Mouse (Mus musculus) macrophage (primary cell): ENCODE results near the gene Cfdp1. TPM values are rescaled to one million over a fixed set of nuclear protein-coding genes. Genes with fewer than 3 reads are reported as not detected.

ENCODE experiments used
- H3K27ac ChIP-seq: fragments of 350-480 bp; formaldehyde crosslinking; 2 replicates; pipeline ENCODE4 v1.9.0; 2021
- H3K36me3 ChIP-seq: fragments of 350-480 bp; formaldehyde crosslinking; 2 replicates; pipeline ENCODE4 v1.9.0; 2021; ENCODE audit errors: inconsistent target
- H3K4me3 ChIP-seq: fragments of 350-480 bp; formaldehyde crosslinking; 2 replicates; pipeline ENCODE4 v1.9.0; 2021; ENCODE audit errors: inconsistent target
- H3K79me2 ChIP-seq: fragments of 350-480 bp; formaldehyde crosslinking; 2 replicates; pipeline ENCODE4 v1.9.0; 2021; ENCODE audit errors: inconsistent target
- WGBS: methylation state at CpG from one replicate; pipeline ENCODE4 v1.1.7; 2026; ENCODE audit warnings: inconsistent platforms; ENCODE audit not compliant: missing documents; 5-methylcytosine and 5-hydroxymethylcytosine counted together
- polyA plus RNA-seq: library from polyadenylated mRNA; stranded (reverse); fragments of 250-400 nt; gene quantifications from 3 replicates; pipeline ENCODE4 v1.2.4, GENCODE M21; 2018; ENCODE audit warnings: inconsistent platforms

Cfdp1 gene
- polyA plus RNA-seq, 1 experiment from 2014 or later = 192 TPM

GRCm38 (mm10) chr8:111828595-111828994, 25.5 kb downstream of the Cfdp1 start:
- 100% methylated on average over 6 of the region's 6 CpGs for WGBS
- Histone ChIP-seq H3K27ac (no peak overlapping the region), H3K79me2 (no peaks in the 10 kb centered on the region), H3K36me3 (peaks cover 55% of the 10 kb centered on the region; the same call in 1 of the 2 replicates), H3K4me3 (no peak overlapping the region)

GRCm38 (mm10) chr8:111825219-111825618, 28.9 kb downstream of the Cfdp1 start:
- peaks cover 32% of the 10 kb centered on the region; the same call in 1 of the 2 replicates for H3K36me3 ChIP-seq
- 91% methylated on average over 6 of the region's 6 CpGs for WGBS

GRCm38 (mm10) chr8:111824334-111824733, 29.8 kb downstream of the Cfdp1 start:
- Histone ChIP-seq H3K79me2 (no peaks in the 10 kb centered on the region), H3K27ac (no peak overlapping the region), H3K36me3 (peaks cover 23% of the 10 kb centered on the region; the same call in 1 of the 2 replicates), H3K4me3 (no peak overlapping the region)
- 98% methylated on average over 5 of the region's 5 CpGs for WGBS

More at GRCm38 (mm10) chr8:111825219-111825618, 28.9 kb downstream of the Cfdp1 start:
- Histone ChIP-seq H3K27ac (no peak overlapping the region), H3K4me3 (no peak overlapping the region), H3K79me2 (no peaks in the 10 kb centered on the region)

GRCm38 (mm10) chr8:111821199-111821598, 32.9 kb downstream of the Cfdp1 start:
- H3K4me3 ChIP-seq = no peak overlapping the region
- no peaks in the 10 kb centered on the region for H3K36me3 ChIP-seq
- 1% methylated on average over 7 of the region's 10 CpGs for WGBS

GRCm38 (mm10) chr8:111820691-111821090, 33.4 kb downstream of the Cfdp1 start:
- H3K4me3 ChIP-seq = no peak overlapping the region
- H3K27ac ChIP-seq = no peak overlapping the region
- 72% methylated on average over 4 of the region's 4 CpGs for WGBS
- no peaks in the 10 kb centered on the region for H3K36me3 ChIP-seq
- H3K79me2 ChIP-seq = no peaks in the 10 kb centered on the region

More at GRCm38 (mm10) chr8:111821199-111821598, 32.9 kb downstream of the Cfdp1 start:
- Histone ChIP-seq H3K79me2 (no peaks in the 10 kb centered on the region), H3K27ac (no peak overlapping the region)

GRCm38 (mm10) chr8:111820018-111820417, 34.1 kb downstream of the Cfdp1 start:
- no peaks in the 10 kb centered on the region for H3K79me2 ChIP-seq
- H3K27ac ChIP-seq = no peak overlapping the region
- 93% methylated on average over 12 of the region's 12 CpGs for WGBS
- no peaks in the 10 kb centered on the region for H3K36me3 ChIP-seq
- H3K4me3 ChIP-seq = no peak overlapping the region

GRCm38 (mm10) chr8:111818556-111818955, 35.5 kb downstream of the Cfdp1 start:
- 98% methylated on average over 3 of the region's 3 CpGs for WGBS
- H3K27ac ChIP-seq = no peak overlapping the region

GRCm38 (mm10) chr8:111815078-111815477, 39.0 kb downstream of the Cfdp1 start:
- no peaks in the 10 kb centered on the region for H3K36me3 ChIP-seq
- WGBS = 91% methylated on average over 4 of the region's 4 CpGs
- H3K27ac ChIP-seq = no peak overlapping the region
- no peaks in the 10 kb centered on the region for H3K79me2 ChIP-seq
- H3K4me3 ChIP-seq = no peak overlapping the region

More at GRCm38 (mm10) chr8:111818556-111818955, 35.5 kb downstream of the Cfdp1 start:
- H3K4me3 ChIP-seq = no peak overlapping the region
- H3K36me3 ChIP-seq = no peaks in the 10 kb centered on the region
- no peaks in the 10 kb centered on the region for H3K79me2 ChIP-seq

- Histone ChIP-seq H3K36me3 (no peaks in the 10 kb centered on the region), H3K27ac (no peak overlapping the region), H3K79me2 (no peaks in the 10 kb centered on the region), H3K4me3 (no peak overlapping the region)
- 96% methylated on average over 9 of the region's 9 CpGs for whole genome bisulfite sequencing
Measured at GRCm38 (mm10) chr8:111813818-111814217, 40.3 kb downstream of the Cfdp1 start.

GRCm38 (mm10) chr8:111812835-111813234, 41.3 kb downstream of the Cfdp1 start:
- H3K27ac ChIP-seq = no peak overlapping the region

GRCm38 (mm10) chr8:111810656-111811336, 43.3 kb downstream of the Cfdp1 start:
- H3K4me3 ChIP-seq = no peak overlapping the region
- no peaks in the 10 kb centered on the region for H3K79me2 ChIP-seq
- no peak overlapping the region for H3K27ac ChIP-seq
- 100% methylated on average over 2 of the region's 2 CpGs for WGBS
- H3K36me3 ChIP-seq = no peaks in the 10 kb centered on the region

More at GRCm38 (mm10) chr8:111812835-111813234, 41.3 kb downstream of the Cfdp1 start:
- no peak overlapping the region for H3K4me3 ChIP-seq
- H3K79me2 ChIP-seq = no peaks in the 10 kb centered on the region
- no peaks in the 10 kb centered on the region for H3K36me3 ChIP-seq
- 100% methylated on average over 1 of the region's 1 CpGs for WGBS

- H3K4me3 ChIP-seq = no peak overlapping the region
- H3K79me2 ChIP-seq = no peaks in the 10 kb centered on the region
- H3K27ac ChIP-seq = no peak overlapping the region
- WGBS = 83% methylated on average over 3 of the region's 3 CpGs
- no peaks in the 10 kb centered on the region for H3K36me3 ChIP-seq
Measured at GRCm38 (mm10) chr8:111808891-111809622, 45.0 kb downstream of the Cfdp1 start.

GRCm38 (mm10) chr8:111808006-111808405, 46.1 kb downstream of the Cfdp1 start:
- Histone ChIP-seq H3K27ac (no peak overlapping the region), H3K36me3 (no peaks in the 10 kb centered on the region), H3K79me2 (no peaks in the 10 kb centered on the region), H3K4me3 (no peak overlapping the region)
- WGBS = 97% methylated on average over 3 of the region's 3 CpGs

GRCm38 (mm10) chr8:111803362-111803761, 50.7 kb downstream of the Cfdp1 start:
- 94% methylated on average over 8 of the region's 8 CpGs for WGBS
- no peak overlapping the region for H3K27ac ChIP-seq
- no peaks in the 10 kb centered on the region for H3K36me3 ChIP-seq
- H3K79me2 ChIP-seq = no peaks in the 10 kb centered on the region
- H3K4me3 ChIP-seq = no peak overlapping the region

GRCm38 (mm10) chr8:111802256-111802655, 51.8 kb downstream of the Cfdp1 start:
- Histone ChIP-seq H3K79me2 (no peaks in the 10 kb centered on the region), H3K27ac (no peak overlapping the region), H3K4me3 (no peak overlapping the region), H3K36me3 (no peaks in the 10 kb centered on the region)
- WGBS = 91% methylated on average over 7 of the region's 7 CpGs
